Mouse (Mus musculus) heart, adult 2 months (tissue): ENCODE results near the gene Hist2h3c2.

Experiments used
- CTCF ChIP-seq: fragments of 200-600 bp; IDR thresholded peaks from 2 replicates; pipeline ENCODE4 v1.8.1; 2022; ENCODE audit warnings: antibody characterized with exemption, mild to moderate bottlenecking, moderate library complexity
- EP300 ChIP-seq: fragments of 200-500 bp; IDR thresholded peaks from 2 replicates; pipeline ENCODE4 v1.6.1; 2011; ENCODE audit warnings: low read depth, low read length, control low read depth; ENCODE audit not compliant: insufficient read depth
- POLR2A ChIP-seq: fragments of 200-500 bp; IDR thresholded peaks from 2 replicates; pipeline ENCODE4 v1.6.1; 2011; ENCODE audit warnings: mild to moderate bottlenecking, low read depth, low read length, control low read depth; ENCODE audit not compliant: insufficient read depth

DNA sequence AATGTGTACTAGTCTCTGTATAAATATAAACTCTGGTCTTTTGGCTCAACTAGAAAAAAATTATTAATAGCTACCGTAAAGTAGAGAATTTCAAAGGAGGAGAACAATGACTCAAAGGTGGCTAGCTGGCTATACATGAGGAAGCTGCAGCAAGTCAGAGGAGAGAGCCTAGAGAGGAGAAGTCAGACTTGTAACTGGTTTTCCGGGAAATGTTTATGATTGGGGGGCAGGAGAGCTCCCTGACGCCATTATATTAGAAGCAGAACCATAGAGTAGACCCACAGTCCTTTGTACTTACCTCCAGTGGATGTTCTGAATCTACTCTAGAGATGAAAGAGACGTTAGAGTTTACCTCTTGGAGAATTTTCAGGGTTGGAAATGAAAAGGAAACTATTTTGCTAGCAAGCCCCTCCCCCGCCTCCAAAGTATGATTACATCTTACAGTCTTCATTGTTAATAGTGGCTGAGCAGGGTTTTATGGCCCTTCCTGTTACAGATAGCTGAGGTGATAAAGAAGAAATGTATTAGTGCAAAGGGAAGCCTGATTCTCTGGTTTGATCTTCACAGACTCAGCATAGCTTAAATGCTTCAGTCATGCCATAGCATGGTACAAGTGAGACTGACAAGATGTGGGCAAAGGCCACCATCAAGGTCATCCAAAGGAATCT is 17.1 kb upstream of the Hist2h3c2 start:
- no peak for TF ChIP-seq CTCF
- TF ChIP-seq POLR2A: no peak
- no peak for TF ChIP-seq EP300
